In the genomic region with DNA sequence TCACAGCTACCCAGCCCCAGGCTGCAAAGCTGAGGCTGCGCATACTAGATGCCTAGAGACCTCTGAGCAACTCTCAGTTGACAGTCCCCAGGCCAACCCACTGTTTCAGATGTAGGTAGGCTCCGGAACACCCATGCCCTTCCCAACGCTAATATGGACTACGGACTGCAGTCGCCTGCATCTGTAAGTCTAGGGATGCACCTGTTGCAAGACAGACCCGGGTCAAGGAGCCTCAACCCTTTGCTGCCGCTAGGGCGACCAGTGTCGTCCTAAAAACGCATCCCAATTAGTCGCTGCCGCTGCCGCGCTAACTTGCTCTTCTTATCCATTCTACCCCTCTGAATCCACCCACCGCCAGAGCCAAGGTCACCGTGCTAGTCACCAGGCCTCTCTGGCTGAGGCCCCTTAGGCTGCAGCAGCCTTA, we compare ENCODE assay signal across 10 mouse cellular contexts. TPM values are rescaled to one million over a fixed set of nuclear protein-coding genes. Genes with fewer than 3 reads are reported as not detected.
DNase-seq lines count a peak whose midpoint lies in the region; ATAC-seq and TF ChIP-seq lines count a peak whose summit lies in the region.
"Had no signal": no experiment of that assay in that cellular context is flagged by ENCODE, and none has a peak within 500 bp of the region (broad histone marks: within the 10 kb centered on the region; RNA-seq: fewer than 3 reads in every experiment).

No protein-coding gene starts in this region.

- no peak for TF ChIP-seq CTCF in cerebellum, adult 2 months (IDR thresholded peaks at IDR 0.05; ENCODE audit: borderline replicate concordance, insufficient read depth, low read depth, low read length)

- ATAC-seq in embryonic facial prominence, embryonic 11.5 days (replicated peaks; ENCODE audit: insufficient number of reproducible peaks, low FRiP score, low TSS enrichment, low read depth), result 0 out of 2 replicates have a peak, but pooled peaks have one; percentile 18
- peak; percentile 63; the same call in 1 of the 2 replicates for ATAC-seq in megakaryocyte-erythroid progenitor cell, adult 5-6 weeks (replicated peaks; ENCODE audit: low FRiP score, low TSS enrichment, poor library complexity, severe bottlenecking)
- no peak for ATAC-seq in megakaryocyte progenitor cell, adult 5-6 weeks (replicated peaks; ENCODE audit: poor library complexity)

- under 1% methylated on average over 16 of the region's 16 CpGs for WGBS in embryonic facial prominence, embryonic 11.5 days
- WGBS in cerebellum, adult 2 months, result 6% methylated on average over 16 of the region's 16 CpGs

- TF ChIP-seq POLR2A in cerebellum, adult 2 months (IDR thresholded peaks at IDR 0.05; ENCODE audit: borderline replicate concordance, insufficient read depth, low read length), result no peak

- H3K4me1 ChIP-seq in embryonic facial prominence, embryonic 11.5 days (ENCODE audit: control insufficient read depth, insufficient read depth, low read length), result peaks cover 4% of the 10 kb centered on the region; the same call in 1 of the 2 replicates
- H3K4me1 ChIP-seq in cerebellum, adult 2 months (ENCODE audit: control insufficient read depth, insufficient read depth, low read length), result no peaks in the 10 kb centered on the region

- H3K4me3 ChIP-seq in embryonic facial prominence, embryonic 11.5 days (ENCODE audit: low read depth, low read length), result no peak overlapping the region
- no peak overlapping the region for H3K4me3 ChIP-seq in cerebellum, adult 2 months (replicated peaks; ENCODE audit: insufficient read depth, low read depth, low read length)

- H3K27ac ChIP-seq in embryonic facial prominence, embryonic 11.5 days (replicated peaks; ENCODE audit: low read depth, low read length), result no peak overlapping the region
- H3K27ac ChIP-seq in cerebellum, adult 2 months (ENCODE audit: insufficient read depth, low read length), result no peak overlapping the region

- H3K9ac ChIP-seq in embryonic facial prominence, embryonic 11.5 days (replicated peaks; ENCODE audit: low read length), result no peak overlapping the region

- H3K27me3 ChIP-seq in embryonic facial prominence, embryonic 11.5 days (ENCODE audit: control insufficient read depth, insufficient read depth, low read length), result peaks cover 44% of the 10 kb centered on the region
- no peaks in the 10 kb centered on the region; the same call in 1 of the 2 replicates for H3K27me3 ChIP-seq in cerebellum, adult 2 months (ENCODE audit: control insufficient read depth, insufficient read depth, low read length)

- H3K36me3 ChIP-seq in embryonic facial prominence, embryonic 11.5 days (replicated peaks; ENCODE audit: control insufficient read depth, insufficient read depth, low read depth, low read length), result no peaks in the 10 kb centered on the region

- H3K4me2 ChIP-seq in embryonic facial prominence, embryonic 11.5 days (ENCODE audit: low read depth, low read length), result no peak overlapping the region

- peak; percentile 35 for DNase-seq in thymus, postnatal 0 days (ENCODE audit: low spot score)
- DNase-seq in thymus, adult 18-20 months, result no peak
- no peak for DNase-seq in embryonic facial prominence, embryonic 11.5 days (ENCODE audit: low spot score)
- DNase-seq in cerebellum, adult 2 months, result no peak
- DNase-seq in ovary, postnatal 36 days (ENCODE audit: low spot score), result no peak
- DNase-seq: cerebellum, adult 9-10 months had no signal

- no peaks in the 10 kb centered on the region for H3K9me3 ChIP-seq in embryonic facial prominence, embryonic 11.5 days (replicated peaks; ENCODE audit: control insufficient read depth, low read length)

RNA-seq across cellular contexts. Expression of gene Olig3, which starts 3.4 kb away (rescaled TPM):
- polyA plus RNA-seq in thymus, postnatal 0 days (2015; fragmentation: Nextera tagmentation; extraction: Ambion mirVana), result 0.09 and 0.29 TPM in 2 replicates
- 1.4 and 2.0 TPM in 2 replicates for polyA plus RNA-seq in embryonic facial prominence, embryonic 11.5 days (2014; fragmentation: Nextera tagmentation; extraction: Ambion mirVana)
- total RNA-seq in megakaryocyte-erythroid progenitor cell, adult 5-6 weeks (2014; fragmentation: Nextera tagmentation), result not detected in 2 replicates
- total RNA-seq in megakaryocyte-erythroid progenitor cell, adult 5-6 weeks (2017), result not detected in 2 replicates
- 0.14 and 0.28 TPM in 2 replicates for polyA plus RNA-seq in cerebellum, adult 2 months (2012; rRNA removed)
- not detected in 2 replicates for total RNA-seq in megakaryocyte progenitor cell, adult 5-6 weeks (2015)
- total RNA-seq in megakaryocyte progenitor cell, adult 5-6 weeks (2017), result not detected in 2 replicates
- total RNA-seq: gastrocnemius, adult 18-20 months had no signal
- polyA plus RNA-seq: lung, embryonic 16.5 days had no signal
